Mouse (Mus musculus) T-helper 17 cell (primary cell): Measurements from ENCODE around the gene Hormad1.
"Not testable (repeated sequence)": the region's sequence is repeated elsewhere in the genome, so short reads cannot be mapped to it uniquely, and the experiment has no call there.

Experiments used
- in situ Hi-C, 2 experiments: fragments of 300-600 bp; cut with MboI, MseI; formaldehyde crosslinking; loops; 1 replicate in 1 of 2; 2 replicates in 1 of 2; pipeline ENCODE4 v1.15.1; 2025; ENCODE audit warnings: high pct_unique_total_duplicates in 2 of 2

Hormad1 gene

DNA sequence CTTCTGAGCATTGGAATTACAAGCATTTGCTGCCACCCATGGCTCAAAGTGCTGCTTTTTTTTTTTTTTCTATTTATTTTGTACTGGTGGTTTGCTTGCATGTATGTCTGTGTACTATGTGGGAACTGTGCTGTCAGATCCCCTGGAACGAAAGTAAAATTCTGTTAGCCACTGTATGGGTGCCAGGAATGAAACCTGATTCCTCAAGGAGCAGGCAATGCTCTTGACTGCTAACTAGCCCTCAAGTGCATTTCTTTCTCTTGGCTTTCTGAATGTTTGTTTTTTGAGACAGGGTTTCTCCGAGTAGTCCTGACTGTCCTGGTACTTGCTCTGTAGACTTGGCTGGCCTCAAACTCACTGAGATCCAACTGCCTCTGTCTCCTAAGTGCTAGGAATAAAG, 2.3 kb downstream of the Hormad1 start:
- in situ Hi-C loops, result loop anchor here in 1 of 2 experiments (5.0 to 10.0 kb wide), 2 partner anchors 45 to 483 kb away; no protein-coding TSS in a partner anchor

DNA sequence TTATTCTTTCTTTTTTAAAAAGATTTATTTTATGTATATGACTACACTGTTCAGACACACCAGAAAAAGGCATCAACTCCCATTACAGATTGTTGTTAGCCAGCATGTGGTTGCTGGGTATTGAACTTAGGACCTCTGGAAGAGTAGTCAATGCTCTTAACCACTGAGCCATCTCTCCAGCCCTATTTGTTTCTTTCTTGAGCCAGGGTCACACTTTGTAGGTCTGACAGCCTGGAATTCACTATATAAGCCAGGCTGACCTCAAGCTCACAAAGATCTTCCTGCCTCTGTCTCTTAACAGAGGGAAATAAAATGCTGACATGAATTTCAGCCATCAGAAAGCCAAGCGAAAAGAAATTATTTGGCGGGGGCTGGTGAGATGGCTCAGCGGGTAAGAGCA, 10.1 kb downstream of the Hormad1 start:
- in situ Hi-C loops, result loop anchor here in 1 of 2 experiments (10.0 kb wide), 1 partner anchor 475 kb away; no protein-coding TSS in a partner anchor

GRCm38 (mm10) chr3:95587754-95588603, 28.5 kb downstream of the Hormad1 start:
- in situ Hi-C loops, result no loop called here

DNA sequence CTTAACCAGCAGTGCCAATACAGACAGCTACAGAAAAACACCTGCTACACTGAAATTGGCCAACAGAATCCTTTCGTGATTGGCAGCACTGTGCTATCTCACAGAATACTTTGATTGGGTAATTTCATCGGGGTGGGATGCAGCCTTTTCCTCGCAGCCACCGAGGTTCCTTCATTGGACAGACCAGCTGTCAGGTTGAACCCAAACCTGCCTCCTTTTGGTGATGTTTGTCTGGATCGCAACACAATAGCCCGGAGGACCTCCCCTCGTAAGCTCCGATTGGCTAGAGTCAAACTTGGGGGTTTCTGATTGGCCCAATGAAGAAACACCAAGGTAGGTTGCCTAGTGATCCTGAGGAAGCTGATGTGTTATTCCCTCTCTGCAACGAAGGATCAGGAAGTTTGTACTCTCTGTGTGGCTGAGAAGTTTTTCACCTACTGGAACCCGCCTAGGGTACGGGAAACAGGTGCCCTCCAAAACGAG, 29.2 kb downstream of the Hormad1 start, which contains the start of gene Golph3l:
Golph3l (plus strand) TSS at position 331 of the 483 bp plus-strand sequence.
- in situ Hi-C loops, result no loop called here

- in situ Hi-C loops, result no loop called here
Observed at GRCm38 (mm10) chr3:95598734-95599133, 39.3 kb downstream of the Hormad1 start.

DNA sequence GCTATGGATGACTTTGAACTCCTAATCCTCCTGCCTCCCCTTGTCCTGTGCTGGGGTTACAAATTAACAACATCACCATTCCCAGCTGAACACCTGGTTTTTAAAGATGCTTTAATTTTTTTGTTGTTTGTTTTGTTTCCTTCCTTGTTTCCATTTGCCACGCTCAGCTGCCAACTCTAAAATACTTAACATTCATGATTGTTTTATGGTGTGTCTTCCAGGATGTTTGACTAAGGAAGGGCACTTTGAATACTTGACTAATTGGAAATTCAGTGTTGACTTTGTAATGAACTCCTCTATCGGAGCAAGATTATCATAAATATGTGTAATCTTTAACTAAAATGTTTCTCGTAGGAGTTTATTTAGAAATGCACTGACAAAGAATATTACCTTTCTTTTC, 41.8 kb downstream of the Hormad1 start:
- in situ Hi-C loops, result no loop called here

GRCm38 (mm10) chr3:95606096-95606495, 46.6 kb downstream of the Hormad1 start:
- in situ Hi-C loops, result loop anchor here in 1 of 2 experiments (5.0 kb wide), 1 partner anchor 44 kb away; no protein-coding TSS in a partner anchor

DNA sequence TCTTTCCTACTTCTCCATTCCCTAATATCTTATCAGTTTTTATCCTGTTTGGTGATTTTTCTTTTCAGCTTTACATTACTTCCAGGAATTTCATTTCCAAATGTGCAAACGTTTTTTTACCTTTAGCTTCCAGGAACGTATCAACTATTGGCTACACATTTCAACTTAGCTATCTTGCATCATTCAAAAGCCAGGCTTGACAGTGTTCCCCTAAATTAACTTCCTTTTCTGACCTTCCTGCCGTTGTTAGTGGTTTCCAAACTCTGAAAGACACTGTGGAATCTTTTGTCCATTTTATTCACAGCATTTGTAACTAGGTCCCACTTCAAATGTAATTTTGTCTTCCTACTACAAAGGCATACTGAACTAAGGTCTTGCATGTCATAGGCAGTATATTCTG, 49.7 kb downstream of the Hormad1 start:
- in situ Hi-C loops, result loop anchor here in 1 of 2 experiments (5.0 kb wide), 1 partner anchor 47 kb away; no protein-coding TSS in a partner anchor

- in situ Hi-C loops, result loop anchor here in 1 of 2 experiments (10.0 kb wide), 1 partner anchor 1541 kb away; the partner anchor contains the start of gene Acp6
Observed at GRCm38 (mm10) chr3:95613996-95614395, 54.5 kb downstream of the Hormad1 start.

- in situ Hi-C loops, result loop anchor here in 1 of 2 experiments (10.0 kb wide), 1 partner anchor 1536 kb away; the partner anchor contains the start of gene Acp6
Observed at GRCm38 (mm10) chr3:95618511-95618910, 59.0 kb downstream of the Hormad1 start.

DNA sequence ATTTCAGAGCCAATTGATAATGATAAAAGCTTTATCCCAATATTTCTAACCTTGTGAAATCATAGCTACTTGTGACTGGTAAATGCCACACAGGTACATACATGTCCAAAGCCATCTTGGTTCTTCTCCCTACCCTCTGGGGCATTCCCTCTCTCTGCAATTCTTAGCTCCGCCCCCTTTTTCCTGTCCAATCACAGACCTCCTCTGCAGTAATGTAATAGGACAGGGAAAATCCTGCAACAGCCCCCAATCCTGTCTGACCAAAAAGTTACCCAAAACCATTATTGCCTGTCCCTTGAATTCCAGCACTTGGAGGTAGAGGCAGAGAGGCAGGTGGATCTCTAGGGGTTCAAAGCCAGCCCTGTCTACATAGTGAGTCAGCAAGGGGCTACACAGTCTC, 61.8 kb downstream of the Hormad1 start:
- in situ Hi-C loops, result no loop called here

DNA sequence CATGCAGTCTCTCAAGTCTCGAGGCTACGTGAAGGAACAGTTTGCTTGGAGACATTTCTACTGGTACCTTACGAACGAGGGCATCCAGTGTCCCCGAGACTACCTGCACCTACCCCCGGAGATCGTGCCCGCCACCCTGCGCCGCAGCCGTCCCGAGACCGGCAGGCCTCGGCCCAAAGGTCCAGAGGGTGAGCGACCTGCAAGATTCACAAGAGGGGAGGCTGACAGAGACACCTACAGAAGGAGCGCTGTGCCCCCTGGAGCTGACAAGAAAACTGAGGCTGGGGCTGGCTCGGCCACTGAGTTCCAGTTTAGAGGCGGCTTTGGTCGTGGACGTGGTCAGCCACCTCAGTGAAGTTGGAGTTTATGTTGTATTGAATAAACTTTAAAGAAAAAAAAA, 62.9 kb downstream of the Hormad1 start:
- in situ Hi-C loops, result not testable (repeated sequence)

DNA sequence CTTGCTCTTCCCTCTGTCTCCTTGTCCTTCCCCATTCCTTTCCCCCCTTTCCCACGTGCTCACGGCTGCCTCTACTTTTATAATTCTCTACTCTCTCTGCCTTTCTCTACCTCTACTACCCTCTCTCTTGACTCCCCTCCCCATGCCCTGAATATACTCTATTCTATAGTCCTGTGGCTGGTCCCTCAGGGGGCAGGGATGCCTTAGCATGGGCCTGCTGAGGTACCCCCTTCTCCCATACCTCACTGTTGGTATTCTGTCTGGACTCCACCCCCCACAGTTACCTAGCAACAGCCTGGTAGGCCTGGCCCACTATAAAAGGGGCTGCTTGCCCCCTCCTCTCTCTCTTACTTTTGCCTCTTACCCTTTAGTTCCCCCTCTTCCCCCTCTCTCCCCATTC, 64.1 kb downstream of the Hormad1 start:
- in situ Hi-C loops, result no loop called here

DNA sequence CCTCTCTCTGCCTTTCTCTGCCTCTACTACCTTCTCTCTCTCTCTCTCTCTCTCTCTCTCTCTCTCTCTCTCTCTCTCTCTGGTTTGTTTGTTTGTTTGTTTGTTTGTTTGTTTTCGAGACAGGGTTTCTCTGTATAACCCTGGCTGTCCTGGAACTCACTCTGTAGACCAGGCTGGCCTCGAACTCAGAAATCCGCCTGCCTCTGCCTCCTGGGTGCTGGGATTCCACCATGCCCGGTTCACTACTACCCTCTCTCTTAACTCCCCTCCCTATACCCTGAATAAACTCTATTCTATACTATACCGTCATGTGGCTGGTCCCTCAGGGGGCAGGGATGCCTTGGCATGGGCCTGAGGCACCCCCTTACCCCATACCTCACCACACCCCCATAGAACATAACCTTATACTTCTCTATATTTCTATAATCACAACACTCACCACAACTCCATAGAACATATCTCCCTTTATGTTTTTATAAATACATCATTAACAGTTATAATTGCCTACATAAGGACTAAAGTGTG, 64.6 kb downstream of the Hormad1 start:
- in situ Hi-C loops, result not testable (repeated sequence)

GRCm38 (mm10) chr3:95624628-95625503, 65.4 kb downstream of the Hormad1 start, which contains the start of gene Ensa:
TSS of gene Ensa (plus strand) at chr3:95624993.
- in situ Hi-C loops, result no loop called here

DNA sequence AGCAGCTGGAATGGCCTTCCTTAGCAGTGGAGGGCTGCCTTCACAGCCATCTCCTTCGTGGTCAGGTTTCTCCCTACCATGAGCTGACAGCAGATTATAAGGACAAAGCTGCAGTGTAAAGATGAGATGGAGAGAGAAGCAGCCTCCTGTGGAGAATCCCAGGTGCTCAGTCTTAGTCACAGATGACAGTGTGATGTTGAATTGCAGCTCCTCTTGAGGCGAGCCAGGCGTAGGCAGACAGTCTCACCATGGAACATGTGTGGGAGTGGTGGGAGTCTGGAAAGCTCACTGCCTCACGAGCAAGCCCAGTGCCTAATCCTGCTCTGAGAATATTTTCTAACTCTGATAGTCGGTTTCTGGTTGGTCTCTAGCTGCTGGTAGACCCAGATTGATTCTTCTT, 68.3 kb downstream of the Hormad1 start:
- in situ Hi-C loops, result no loop called here

DNA sequence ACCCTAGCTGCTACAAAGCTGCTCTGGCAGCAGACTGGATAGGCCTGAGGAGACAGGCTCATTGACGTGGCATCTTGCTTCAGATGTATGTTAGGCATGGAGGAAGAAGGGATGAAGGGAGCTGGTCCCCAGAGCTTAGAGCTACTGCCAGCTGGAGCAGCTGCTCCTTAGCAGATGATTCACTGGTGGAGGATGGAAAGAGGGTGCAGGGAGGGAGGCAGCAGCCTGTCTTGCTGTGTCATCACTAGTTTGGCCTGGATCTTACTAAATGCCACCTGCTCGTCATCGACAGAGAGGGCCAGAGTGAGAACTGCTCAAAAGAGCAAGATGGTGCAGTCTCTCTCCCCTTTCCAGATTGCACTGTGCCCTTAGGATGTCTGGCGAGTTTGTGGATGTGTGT, 70.3 kb downstream of the Hormad1 start:
- in situ Hi-C loops, result no loop called here

- in situ Hi-C loops, result no loop called here
Observed at GRCm38 (mm10) chr3:95630856-95631255, 71.4 kb downstream of the Hormad1 start.

GRCm38 (mm10) chr3:95631304-95631703, 71.8 kb downstream of the Hormad1 start:
- in situ Hi-C loops, result no loop called here

DNA sequence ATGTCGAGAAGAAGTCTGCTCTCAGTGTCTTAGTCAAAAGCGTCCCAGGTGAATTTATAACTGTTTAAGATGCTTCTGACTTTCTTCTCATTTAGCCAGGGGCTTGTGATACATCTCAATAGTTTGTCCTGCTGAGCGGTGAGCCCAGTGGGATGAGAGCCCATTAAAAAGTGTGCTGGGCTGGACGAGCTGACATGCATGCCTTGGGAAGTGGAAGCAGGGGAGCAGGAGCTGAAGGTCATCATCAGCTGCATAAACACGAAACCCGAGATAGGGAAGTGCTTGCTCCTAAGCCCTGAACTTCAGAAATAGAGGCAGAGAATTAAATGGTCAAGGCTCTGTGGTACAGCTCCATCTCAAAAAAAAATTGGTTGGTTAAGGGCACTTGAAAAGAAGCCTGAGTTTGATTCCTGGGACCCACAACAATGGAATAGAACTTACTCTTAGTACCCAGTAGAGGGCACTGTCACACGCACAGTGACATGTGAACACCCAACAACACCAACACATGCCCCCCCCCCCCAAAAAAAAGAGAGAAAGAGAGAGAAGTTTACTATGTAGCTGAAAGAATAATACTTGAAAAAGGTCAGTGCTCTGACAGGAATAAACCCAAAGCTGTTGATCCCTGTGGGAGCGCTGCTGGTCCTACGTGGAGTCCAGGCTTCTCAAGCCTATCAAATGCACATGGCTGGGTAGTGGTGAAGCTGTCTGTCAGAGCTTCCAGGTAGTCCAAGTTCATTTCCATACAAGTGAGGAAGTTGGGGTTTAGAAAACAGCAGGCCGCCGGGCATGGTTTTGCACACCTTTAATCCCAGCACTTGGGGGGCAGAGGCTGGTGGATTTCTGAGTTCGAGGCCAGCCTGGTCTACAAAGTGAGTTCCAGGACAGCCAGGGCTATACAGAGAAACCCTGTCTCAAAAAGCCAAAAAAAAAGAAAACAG, 73.4 kb downstream of the Hormad1 start:
- in situ Hi-C loops, result no loop called here
